Mouse (Mus musculus) neural tube, embryonic 14.5 days (tissue): Measurements from ENCODE around the gene Mtmr6. TPM values are rescaled to one million over a fixed set of nuclear protein-coding genes. Genes with fewer than 3 reads are reported as not detected.
"Not testable (repeated sequence)": the region's sequence is repeated elsewhere in the genome, so short reads cannot be mapped to it uniquely, and the experiment has no call there.

ENCODE experiments used
- ATAC-seq: fragments of 200-750 bp; cut with Nextera tagmentation; 2 replicates; pipeline ENCODE4 v1.8.0; 2017; ENCODE audit warnings: low read depth, mild to moderate bottlenecking, moderate TSS enrichment, moderate library complexity
- H3K27ac ChIP-seq: fragments of 300-500 bp; sonication (generic); 2 replicates; pipeline ENCODE4 v1.5.1; 2014; ENCODE audit warnings: low read depth, mild to moderate bottlenecking, control low read depth, low read length, moderate library complexity, mixed read lengths
- H3K27me3 ChIP-seq: fragments of 300-500 bp; sonication (generic); 2 replicates; pipeline ENCODE4 v1.6.1; 2014; ENCODE audit warnings: low read length; ENCODE audit not compliant: control insufficient read depth, insufficient read depth
- H3K36me3 ChIP-seq: fragments of 300-500 bp; sonication (generic); 2 replicates; pipeline ENCODE4 v1.6.1; 2014; ENCODE audit warnings: low read length, mixed read lengths; ENCODE audit not compliant: control insufficient read depth, insufficient read depth
- H3K4me1 ChIP-seq: fragments of 300-500 bp; sonication (generic); 2 replicates; pipeline ENCODE4 v1.6.1; 2014; ENCODE audit warnings: low read length; ENCODE audit not compliant: control insufficient read depth, insufficient read depth
- H3K4me2 ChIP-seq: fragments of 300-500 bp; sonication (generic); 2 replicates; pipeline ENCODE4 v1.6.1; 2014; ENCODE audit warnings: mild to moderate bottlenecking, low read depth, low read length, control low read depth
- H3K4me3 ChIP-seq: fragments of 300-500 bp; sonication (generic); 2 replicates; pipeline ENCODE4 v1.5.1; 2014; ENCODE audit warnings: low read depth, low read length, control low read depth, mixed read lengths
- H3K9ac ChIP-seq: fragments of 300-500 bp; sonication (generic); replicated peaks from 2 replicates; pipeline ENCODE4 v1.6.1; 2014; ENCODE audit warnings: low read depth, mild to moderate bottlenecking, control low read depth, low read length, mixed read lengths
- H3K9me3 ChIP-seq: fragments of 300-500 bp; sonication (generic); 2 replicates; pipeline ENCODE4 v1.6.1; 2016; ENCODE audit warnings: low read length; ENCODE audit not compliant: control insufficient read depth
- WGBS: fragments of 180-500 bp; shearing (Covaris S2); extraction: QIAGEN DNeasy Blood & Tissue Kit; methylation state at CpG from one replicate; pipeline ENCODE4 v1.1.7; 2014; 5-methylcytosine and 5-hydroxymethylcytosine counted together
- microRNA counts: library from miRNA; unstranded; fragments of <30 nt; microRNA quantifications from one replicate; lab custom pipeline; 2016
- microRNA-seq: library from miRNA; unstranded; fragments of <30 nt; microRNA quantifications from one replicate; pipeline ENCODE4, GENCODE M21; 2016
- polyA plus RNA-seq: library from polyadenylated mRNA; unstranded; fragments of >200 nt; fragmentation: Nextera tagmentation; extraction: Ambion mirVana; gene quantifications from 2 replicates; pipeline ENCODE4 v1.2.1, GENCODE M21; 2014

Gene Mtmr6
- polyA plus RNA-seq, 1 experiment from 2014 or later = 57.9 TPM

- ATAC-seq = peak; percentile 51; the same call in 1 of the 2 replicates
- 74% methylated on average over 6 of the region's 6 CpGs for WGBS
Measured at GRCm38 (mm10) chr14:60308113-60308512, 43.1 kb downstream of the Mtmr6 start.

GRCm38 (mm10) chr14:60310691-60311090 lies 45.7 kb downstream of the Mtmr6 start:
- Histone ChIP-seq H3K9ac (no peak overlapping the region), H3K27me3 (no peaks in the 10 kb centered on the region), H3K36me3 (no peaks in the 10 kb centered on the region), H3K4me3 (no peak overlapping the region), H3K9me3 (peaks cover 2% of the 10 kb centered on the region; the same call in 1 of the 2 replicates), H3K27ac (no peak overlapping the region), H3K4me2 (no peak overlapping the region), H3K4me1 (no peaks in the 10 kb centered on the region)
- no peak for ATAC-seq
- WGBS = 51% methylated on average over 4 of the region's 4 CpGs

More at GRCm38 (mm10) chr14:60308113-60308512, 43.1 kb downstream of the Mtmr6 start:
- no peak overlapping the region for H3K27ac ChIP-seq
- no peak overlapping the region for H3K4me2 ChIP-seq
- no peak overlapping the region for H3K9ac ChIP-seq
- H3K4me1 ChIP-seq = no peaks in the 10 kb centered on the region
- H3K27me3 ChIP-seq = no peaks in the 10 kb centered on the region
- no peaks in the 10 kb centered on the region for H3K36me3 ChIP-seq
- H3K4me3 ChIP-seq = no peak overlapping the region
- H3K9me3 ChIP-seq = no peaks in the 10 kb centered on the region

- H3K4me2 ChIP-seq = no peak overlapping the region
- ATAC-seq = no peak
- H3K9ac ChIP-seq = no peak overlapping the region
- no peaks in the 10 kb centered on the region for H3K36me3 ChIP-seq
- no peaks in the 10 kb centered on the region for H3K9me3 ChIP-seq
- no peaks in the 10 kb centered on the region for H3K27me3 ChIP-seq
- no peaks in the 10 kb centered on the region for H3K4me1 ChIP-seq
- H3K4me3 ChIP-seq = no peak overlapping the region
- no peak overlapping the region for H3K27ac ChIP-seq
- 100% methylated on average over 1 of the region's 1 CpGs for WGBS
Measured at GRCm38 (mm10) chr14:60319231-60319630, 54.2 kb downstream of the Mtmr6 start.

- Histone ChIP-seq H3K9ac (no peak overlapping the region), H3K9me3 (no peaks in the 10 kb centered on the region), H3K4me3 (no peak overlapping the region), H3K36me3 (no peaks in the 10 kb centered on the region), H3K4me1 (no peaks in the 10 kb centered on the region), H3K27ac (no peak overlapping the region), H3K4me2 (no peak overlapping the region), H3K27me3 (no peaks in the 10 kb centered on the region)
- WGBS = 80% methylated on average over 3 of the region's 3 CpGs
- ATAC-seq = no peak
Measured at GRCm38 (mm10) chr14:60320813-60321212, 55.8 kb downstream of the Mtmr6 start.

- not testable (repeated sequence) for H3K27me3 ChIP-seq, H3K4me2 ChIP-seq, H3K4me3 ChIP-seq, H3K9me3 ChIP-seq, H3K27ac ChIP-seq, H3K36me3 ChIP-seq, H3K9ac ChIP-seq, H3K4me1 ChIP-seq, ATAC-seq
- 85% methylated on average over 5 of the region's 5 CpGs for WGBS
Measured at GRCm38 (mm10) chr14:60340001-60340400, 75.0 kb downstream of the Mtmr6 start.

- Histone ChIP-seq H3K4me3 (no peak overlapping the region), H3K27ac (no peak overlapping the region), H3K36me3 (no peaks in the 10 kb centered on the region), H3K4me1 (no peaks in the 10 kb centered on the region), H3K4me2 (no peak overlapping the region), H3K9me3 (no peaks in the 10 kb centered on the region), H3K27me3 (no peaks in the 10 kb centered on the region), H3K9ac (no peak overlapping the region)
- ATAC-seq = no peak
- WGBS = 79% methylated on average over 4 of the region's 4 CpGs
Measured at GRCm38 (mm10) chr14:60340570-60340969, 75.5 kb downstream of the Mtmr6 start.

- WGBS = 96% methylated on average over 6 of the region's 6 CpGs
- Histone ChIP-seq H3K27ac (no peak overlapping the region), H3K27me3 (no peaks in the 10 kb centered on the region), H3K4me3 (no peak overlapping the region), H3K9ac (no peak overlapping the region), H3K4me1 (no peaks in the 10 kb centered on the region), H3K9me3 (no peaks in the 10 kb centered on the region), H3K4me2 (no peak overlapping the region), H3K36me3 (no peaks in the 10 kb centered on the region)
- no peak for ATAC-seq
Measured at GRCm38 (mm10) chr14:60345326-60345876, 80.4 kb downstream of the Mtmr6 start.

MicroRNAs within 50 kb of the gene (microRNA counts, 519-probe panel; counts per million panel counts)
- not detected for microRNA mmu-miR-719 (lab: Ali Mortazavi, UCI)

Small RNA genes within 50 kb of the gene (microRNA-seq; reads per million reads assigned to microRNA genes)
- gene Mir719 = not detected

Other genes starting within 250 kb of the Mtmr6 start
- 50.0 and 51.5 TPM in 2 replicates for gene Atp8a2, start 68.0 kb upstream of the Mtmr6 start, polyA plus RNA-seq
- gene Nupl1, start 13.8 kb upstream of the Mtmr6 start, polyA plus RNA-seq = 0.07 TPM in 1 of 2 replicates, not detected in the other
- 70.0 and 81.2 TPM in 2 replicates for gene Gm49336, start 13.7 kb upstream of the Mtmr6 start, polyA plus RNA-seq
- gene Amer2, start 108.0 kb downstream of the Mtmr6 start, polyA plus RNA-seq = 21.3 and 21.9 TPM in 2 replicates